15 mouse cellular contexts compared by ENCODE assay signal in the genomic region with DNA sequence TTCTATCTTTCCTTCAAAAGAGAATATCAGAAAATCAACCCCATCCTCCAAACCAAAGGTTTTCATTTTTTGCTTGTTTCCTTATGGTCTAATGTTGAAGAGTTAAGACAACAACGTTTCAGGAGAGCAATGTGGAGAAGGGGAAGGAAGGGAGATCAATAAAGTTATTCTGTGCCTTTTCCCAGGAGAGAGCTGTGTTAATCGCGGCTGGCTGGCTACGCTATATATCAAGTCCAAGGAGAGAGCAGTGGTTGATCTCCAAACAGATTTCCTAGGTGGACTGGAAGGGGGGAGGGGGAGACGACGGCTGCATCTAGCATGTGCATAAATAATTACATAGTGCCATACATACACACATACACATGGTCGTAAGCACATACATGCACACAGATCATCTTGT.
"Had no signal": no experiment of that assay in that cellular context is flagged by ENCODE, and none has a peak within 500 bp of the region (broad histone marks: within the 10 kb centered on the region; RNA-seq: fewer than 3 reads in every experiment).

No protein-coding gene starts in this region.

- H3K9ac ChIP-seq: intestine, embryonic 15.5 days; limb, embryonic 12.5 days; liver, embryonic 13.5 days; liver, postnatal 0 days; stomach, embryonic 15.5 days had no signal

- H3K4me2 ChIP-seq: intestine, embryonic 15.5 days; limb, embryonic 12.5 days; liver, embryonic 13.5 days; stomach, embryonic 15.5 days had no signal

- H3K27me3 ChIP-seq: intestine, embryonic 15.5 days; limb, embryonic 12.5 days; liver, embryonic 13.5 days; stomach, embryonic 15.5 days had no signal

- H3K36me3 ChIP-seq: intestine, embryonic 15.5 days; limb, embryonic 12.5 days; liver, embryonic 13.5 days; stomach, embryonic 15.5 days had no signal

- H3K4me3 ChIP-seq: intestine, embryonic 15.5 days; layer of hippocampus, adult 2 months; limb, embryonic 12.5 days; liver, embryonic 13.5 days; midbrain, embryonic 10.5 days; myocyte; stomach, embryonic 15.5 days had no signal

- H3K4me1 ChIP-seq: intestine, embryonic 15.5 days; limb, embryonic 12.5 days; liver, embryonic 13.5 days; stomach, embryonic 15.5 days had no signal

- H3K27ac ChIP-seq: intestine, embryonic 15.5 days; layer of hippocampus, adult 2 months; limb, embryonic 12.5 days; liver, embryonic 13.5 days; midbrain, embryonic 10.5 days; stomach, embryonic 15.5 days had no signal

- DNase-seq: kidney, adult 18-20 months; kidney, postnatal 10 days; kidney, postnatal 4 days; liver; liver, embryonic 13.5 days; liver, postnatal 0 days; right cerebral cortex, postnatal 14 days; thymus, adult 2 months; thymus, postnatal 25 days had no signal

- H3K9me3 ChIP-seq: intestine, embryonic 15.5 days; limb, embryonic 12.5 days; liver, embryonic 13.5 days; midbrain, embryonic 10.5 days; stomach, embryonic 15.5 days had no signal

- ATAC-seq: intestine, embryonic 15.5 days; liver, postnatal 0 days had no signal
